ENCODE assay signal across 8 mouse cellular contexts in genomic region chr19:10949558-10949957, GRCm38 (mm10). TPM values are rescaled to one million over a fixed set of nuclear protein-coding genes. Genes with fewer than 3 reads are reported as not detected.
DNase-seq lines count a peak whose midpoint lies in the region; ATAC-seq and TF ChIP-seq lines count a peak whose summit lies in the region.

No protein-coding gene starts in this region.

- H3K4me2 ChIP-seq in lung, embryonic 14.5 days: peak overlapping the region; percentile 79
- peak overlapping the region; percentile 100 for H3K4me2 ChIP-seq in limb, embryonic 11.5 days (ENCODE audit: low read depth, severe bottlenecking)
- peak overlapping the region; percentile 98 for H3K4me2 ChIP-seq in neural tube, embryonic 15.5 days

- H3K9ac ChIP-seq in lung, embryonic 14.5 days: peak overlapping the region; percentile 53
- peak overlapping the region; percentile 17; the same call in 1 of the 2 replicates for H3K9ac ChIP-seq in limb, embryonic 11.5 days (ENCODE audit: low read length)
- peak overlapping the region; percentile 28 for H3K9ac ChIP-seq in neural tube, embryonic 15.5 days (replicated peaks)

- peak overlapping the region; percentile 70 for H3K27ac ChIP-seq in lung, embryonic 14.5 days (ENCODE audit: low read depth)
- H3K27ac ChIP-seq in forebrain, embryonic 10.5 days: peak overlapping the region; percentile 82
- H3K27ac ChIP-seq in limb, embryonic 11.5 days (replicated peaks; ENCODE audit: low read depth, low read length): no peak overlapping the region
- peak overlapping the region; percentile 54 for H3K27ac ChIP-seq in neural tube, embryonic 15.5 days (replicated peaks)

- no peak for TF ChIP-seq CTCF in lung, embryonic 14.5 days (IDR thresholded peaks at IDR 0.05; ENCODE audit: low read depth)

- ATAC-seq in lung, embryonic 14.5 days (ENCODE audit: insufficient read depth): peak; percentile 2; the same call in 1 of the 2 replicates
- no peak for ATAC-seq in limb, embryonic 11.5 days (ENCODE audit: insufficient number of reproducible peaks, low FRiP score, low TSS enrichment, low read depth)
- ATAC-seq in neural tube, embryonic 15.5 days (ENCODE audit: low FRiP score): peak; percentile 2; the same call in 1 of the 2 replicates

- H3K27me3 ChIP-seq in lung, embryonic 14.5 days (ENCODE audit: insufficient read depth, low read length): no peaks in the 10 kb centered on the region; the same call in 1 of the 2 replicates
- no peaks in the 10 kb centered on the region for H3K27me3 ChIP-seq in forebrain, embryonic 10.5 days (ENCODE audit: poor library complexity, severe bottlenecking)
- H3K27me3 ChIP-seq in limb, embryonic 11.5 days (ENCODE audit: control insufficient read depth, insufficient read depth, low read length): no peaks in the 10 kb centered on the region
- no peaks in the 10 kb centered on the region; the same call in 1 of the 2 replicates for H3K27me3 ChIP-seq in neural tube, embryonic 15.5 days (replicated peaks)

- H3K9me3 ChIP-seq in lung, embryonic 14.5 days (ENCODE audit: low read depth, low read length): no peaks in the 10 kb centered on the region
- H3K9me3 ChIP-seq in forebrain, embryonic 10.5 days: no peaks in the 10 kb centered on the region
- no peaks in the 10 kb centered on the region for H3K9me3 ChIP-seq in limb, embryonic 11.5 days (ENCODE audit: control insufficient read depth, low read length)
- no peaks in the 10 kb centered on the region for H3K9me3 ChIP-seq in neural tube, embryonic 15.5 days (replicated peaks)

- peak overlapping the region; percentile 60 for H3K4me3 ChIP-seq in lung, embryonic 14.5 days (ENCODE audit: low read depth, low read length)
- H3K4me3 ChIP-seq in forebrain, embryonic 10.5 days: peak overlapping the region; percentile 76
- H3K4me3 ChIP-seq in limb, embryonic 11.5 days (ENCODE audit: low read depth, low read length): peak overlapping the region; percentile 71
- H3K4me3 ChIP-seq in neural tube, embryonic 15.5 days (replicated peaks): peak overlapping the region; percentile 61

- WGBS in lung, embryonic 14.5 days: 29% methylated on average over 9 of the region's 9 CpGs
- WGBS in forebrain, embryonic 10.5 days: 42% methylated on average over 9 of the region's 9 CpGs
- WGBS in limb, embryonic 11.5 days: 41% methylated on average over 9 of the region's 9 CpGs
- WGBS in neural tube, embryonic 15.5 days: 32% methylated on average over 9 of the region's 9 CpGs

- no peak for DNase-seq in lung, embryonic 14.5 days
- no peak for DNase-seq in lung, postnatal 14 days
- DNase-seq in forebrain, embryonic 10.5 days (ENCODE audit: extremely low spot score, low spot score): no peak
- DNase-seq in limb, embryonic 11.5 days (ENCODE audit: low spot score): no peak
- no peak for DNase-seq in ovary, postnatal 36 days (ENCODE audit: low spot score)
- DNase-seq in layer of hippocampus, adult 11-12 months (ENCODE audit: low spot score): no peak
- DNase-seq in embryo, embryonic 9.5 days (ENCODE audit: extremely low spot score): no peak

- peaks cover 10% of the 10 kb centered on the region for H3K4me1 ChIP-seq in lung, embryonic 14.5 days (ENCODE audit: insufficient read depth)
- H3K4me1 ChIP-seq in forebrain, embryonic 10.5 days: peaks cover 46% of the 10 kb centered on the region
- H3K4me1 ChIP-seq in limb, embryonic 11.5 days (ENCODE audit: control insufficient read depth, insufficient read depth, low read length): peaks cover 12% of the 10 kb centered on the region
- peaks cover 30% of the 10 kb centered on the region for H3K4me1 ChIP-seq in neural tube, embryonic 15.5 days

- peaks cover 10% of the 10 kb centered on the region for H3K36me3 ChIP-seq in lung, embryonic 14.5 days (ENCODE audit: insufficient read depth)
- H3K36me3 ChIP-seq in forebrain, embryonic 10.5 days (replicated peaks): peaks cover 25% of the 10 kb centered on the region
- peaks cover 6% of the 10 kb centered on the region for H3K36me3 ChIP-seq in limb, embryonic 11.5 days (ENCODE audit: control insufficient read depth, insufficient read depth, low read length)
- H3K36me3 ChIP-seq in neural tube, embryonic 15.5 days: peaks cover 12% of the 10 kb centered on the region

RNA-seq across cellular contexts. Expression of gene Ccdc86, which starts 0.5 kb away (rescaled TPM):
- polyA plus RNA-seq in lung, embryonic 14.5 days (2014; fragmentation: Nextera tagmentation; extraction: Ambion mirVana): 28.5 and 32.7 TPM in 2 replicates
- polyA plus RNA-seq in forebrain, embryonic 10.5 days (2016; fragmentation: Nextera tagmentation; extraction: Ambion mirVana): 45.0 and 46.0 TPM in 2 replicates
- polyA plus RNA-seq in limb, embryonic 11.5 days (2014; fragmentation: Nextera tagmentation; extraction: Ambion mirVana): 30.2 and 32.3 TPM in 2 replicates
- 12.7 and 16.9 TPM in 2 replicates for polyA plus RNA-seq in neural tube, embryonic 15.5 days (2015; fragmentation: Nextera tagmentation; extraction: Ambion mirVana)

RNA-seq across cellular contexts. Expression of gene Ptgdr2, which starts 12.6 kb away (rescaled TPM):
- polyA plus RNA-seq in lung, embryonic 14.5 days (2014; fragmentation: Nextera tagmentation; extraction: Ambion mirVana): not detected in 2 replicates
- polyA plus RNA-seq in forebrain, embryonic 10.5 days (2016; fragmentation: Nextera tagmentation; extraction: Ambion mirVana): 0.06 and 0.09 TPM in 2 replicates
- not detected in 2 replicates for polyA plus RNA-seq in limb, embryonic 11.5 days (2014; fragmentation: Nextera tagmentation; extraction: Ambion mirVana)
- polyA plus RNA-seq in neural tube, embryonic 15.5 days (2015; fragmentation: Nextera tagmentation; extraction: Ambion mirVana): 0.19 TPM in 1 of 2 replicates, not detected in the other

RNA-seq across cellular contexts. Expression of gene Ms4a10, which starts 24.9 kb away (rescaled TPM):
- polyA plus RNA-seq in lung, embryonic 14.5 days (2014; fragmentation: Nextera tagmentation; extraction: Ambion mirVana): not detected in 2 replicates
- polyA plus RNA-seq in forebrain, embryonic 10.5 days (2016; fragmentation: Nextera tagmentation; extraction: Ambion mirVana): not detected in 2 replicates
- not detected in 2 replicates for polyA plus RNA-seq in limb, embryonic 11.5 days (2014; fragmentation: Nextera tagmentation; extraction: Ambion mirVana)
- polyA plus RNA-seq in neural tube, embryonic 15.5 days (2015; fragmentation: Nextera tagmentation; extraction: Ambion mirVana): 1.0 TPM in 1 of 2 replicates, not detected in the other

RNA-seq across cellular contexts. Expression of gene Zp1, which starts 29.1 kb away (rescaled TPM):
- polyA plus RNA-seq in lung, embryonic 14.5 days (2014; fragmentation: Nextera tagmentation; extraction: Ambion mirVana): not detected in 2 replicates
- not detected in 2 replicates for polyA plus RNA-seq in forebrain, embryonic 10.5 days (2016; fragmentation: Nextera tagmentation; extraction: Ambion mirVana)
- polyA plus RNA-seq in limb, embryonic 11.5 days (2014; fragmentation: Nextera tagmentation; extraction: Ambion mirVana): not detected in 2 replicates
- polyA plus RNA-seq in neural tube, embryonic 15.5 days (2015; fragmentation: Nextera tagmentation; extraction: Ambion mirVana): 0.18 and 0.44 TPM in 2 replicates

RNA-seq across cellular contexts. Expression of gene Ms4a15, which starts 43.5 kb away (rescaled TPM):
- not detected in 2 replicates for polyA plus RNA-seq in lung, embryonic 14.5 days (2014; fragmentation: Nextera tagmentation; extraction: Ambion mirVana)
- polyA plus RNA-seq in forebrain, embryonic 10.5 days (2016; fragmentation: Nextera tagmentation; extraction: Ambion mirVana): 0.11 TPM in 1 of 2 replicates, not detected in the other
- polyA plus RNA-seq in limb, embryonic 11.5 days (2014; fragmentation: Nextera tagmentation; extraction: Ambion mirVana): 0.18 TPM in 1 of 2 replicates, not detected in the other
- not detected in 2 replicates for polyA plus RNA-seq in neural tube, embryonic 15.5 days (2015; fragmentation: Nextera tagmentation; extraction: Ambion mirVana)
